Mouse (Mus musculus): Measurements from ENCODE around the gene Cyb561. TPM values are rescaled to one million over a fixed set of nuclear protein-coding genes. Genes with fewer than 3 reads are reported as not detected.

The Cyb561 gene
- polyA plus RNA-seq, 1 experiment, result 60.8 TPM

- DNase-seq (ENCODE audit: extremely low spot score in 1 of 2, low spot score in 1 of 2), result peak in 1 of 2 experiments; percentile 56
These were observed 30.1 kb downstream of the Cyb561 start for GRCm38 (mm10) chr11:105922769-105923663.

GRCm38 (mm10) chr11:105921275-105921674, 31.9 kb downstream of the Cyb561 start:
- no peak for DNase-seq (ENCODE audit: extremely low spot score in 1 of 2, low spot score in 1 of 2)

GRCm38 (mm10) chr11:105920836-105921235, 32.3 kb downstream of the Cyb561 start:
- no peak for DNase-seq (ENCODE audit: extremely low spot score in 1 of 2, low spot score in 1 of 2)

GRCm38 (mm10) chr11:105920098-105920785, 32.9 kb downstream of the Cyb561 start:
- no peak for DNase-seq (ENCODE audit: extremely low spot score in 1 of 2, low spot score in 1 of 2)

- DNase-seq (ENCODE audit: extremely low spot score in 1 of 2, low spot score in 1 of 2), result peak; percentile 63 to 77
These were observed 39.6 kb downstream of the Cyb561 start for GRCm38 (mm10) chr11:105913580-105913979.

- peak; percentile 81 to 95 for DNase-seq (ENCODE audit: extremely low spot score in 1 of 2, low spot score in 1 of 2)
These were observed 41.4 kb downstream of the Cyb561 start for GRCm38 (mm10) chr11:105911592-105912375.

- DNase-seq (ENCODE audit: extremely low spot score in 1 of 2, low spot score in 1 of 2), result no peak
These were observed 42.0 kb downstream of the Cyb561 start for GRCm38 (mm10) chr11:105911149-105911548.

GRCm38 (mm10) chr11:105909617-105910016, 43.5 kb downstream of the Cyb561 start:
- no peak for DNase-seq (ENCODE audit: extremely low spot score in 1 of 2, low spot score in 1 of 2)

- DNase-seq (ENCODE audit: extremely low spot score in 1 of 2, low spot score in 1 of 2), result no peak
These were observed 44.2 kb downstream of the Cyb561 start for GRCm38 (mm10) chr11:105908926-105909325.

- no peak for DNase-seq (ENCODE audit: extremely low spot score in 1 of 2, low spot score in 1 of 2)
These were observed 45.8 kb downstream of the Cyb561 start for GRCm38 (mm10) chr11:105907381-105907780.

- no peak for DNase-seq (ENCODE audit: extremely low spot score in 1 of 2, low spot score in 1 of 2)
These were observed 47.5 kb downstream of the Cyb561 start for GRCm38 (mm10) chr11:105905529-105906213.

- no peak for DNase-seq (ENCODE audit: extremely low spot score in 1 of 2, low spot score in 1 of 2)
These were observed 50.2 kb downstream of the Cyb561 start for GRCm38 (mm10) chr11:105902956-105903355.

- DNase-seq (ENCODE audit: extremely low spot score in 1 of 2, low spot score in 1 of 2), result no peak
These were observed 51.6 kb downstream of the Cyb561 start for GRCm38 (mm10) chr11:105901501-105901900.

- no peak for DNase-seq (ENCODE audit: extremely low spot score in 1 of 2, low spot score in 1 of 2)
These were observed 54.0 kb downstream of the Cyb561 start for GRCm38 (mm10) chr11:105899151-105899550.

GRCm38 (mm10) chr11:105887281-105887680, 65.9 kb downstream of the Cyb561 start:
- no peak for DNase-seq (ENCODE audit: extremely low spot score in 1 of 2, low spot score in 1 of 2)

- DNase-seq (ENCODE audit: extremely low spot score in 1 of 2, low spot score in 1 of 2), result no peak
These were observed 67.6 kb downstream of the Cyb561 start for GRCm38 (mm10) chr11:105885558-105885957.
